Mouse (Mus musculus): ENCODE results near the gene Hcst. TPM values are rescaled to one million over a fixed set of nuclear protein-coding genes. Genes with fewer than 3 reads are reported as not detected.

The Hcst gene
- polyA plus RNA-seq, 1 experiment from 2014 or later: 0.45 TPM

DNA sequence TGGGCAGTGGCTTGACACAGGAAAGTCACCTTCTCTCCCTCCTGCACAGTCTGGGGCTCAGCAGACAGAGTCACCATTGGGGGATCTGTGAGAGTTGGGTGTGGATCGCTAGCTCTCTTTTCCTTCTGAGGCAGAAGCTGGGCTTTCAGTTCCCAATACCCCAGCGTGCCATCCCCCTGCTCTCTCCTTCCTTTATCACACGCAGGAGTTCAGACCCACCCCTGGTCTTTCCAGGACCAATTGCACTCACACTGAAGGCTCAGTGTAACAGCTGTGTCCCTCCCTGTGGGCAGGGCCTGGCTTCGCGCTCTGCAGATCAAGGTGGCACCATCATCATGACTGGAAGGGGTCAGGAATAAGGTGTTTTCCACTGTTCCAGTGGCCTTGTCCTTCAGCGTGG, 34.6 kb upstream of the Hcst start:
- 10% methylated on average over 6 of the region's 6 CpGs for WGBS
- Histone ChIP-seq H3K4me2 (no peak overlapping the region; the same call in 1 of the 2 replicates), H3K4me3 (ENCODE audit: low read depth, low read length) (no peak overlapping the region), H3K36me3 (ENCODE audit: control insufficient read depth, insufficient read depth, low read length) (no peaks in the 10 kb centered on the region), H3K27ac (ENCODE audit: low read depth, low read length) (no peak overlapping the region), H3K9me3 (ENCODE audit: control insufficient read depth, low read length) (no peaks in the 10 kb centered on the region), H3K4me1 (ENCODE audit: control insufficient read depth, insufficient read depth, low read length) (peaks cover 20% of the 10 kb centered on the region), H3K9ac (ENCODE audit: low read length) (no peak overlapping the region), H3K27me3 (ENCODE audit: control insufficient read depth, insufficient read depth, low read length) (peaks cover 64% of the 10 kb centered on the region)
- ATAC-seq (ENCODE audit: low FRiP score) (no peak), DNase-seq (ENCODE audit: low spot score, missing footprints) (no peak)

GRCm38 (mm10) chr7:30453766-30454165, 34.1 kb upstream of the Hcst start:
- Histone ChIP-seq H3K4me1 (ENCODE audit: control insufficient read depth, insufficient read depth, low read length) (peaks cover 20% of the 10 kb centered on the region), H3K9ac (ENCODE audit: low read length) (no peak overlapping the region), H3K27ac (ENCODE audit: low read depth, low read length) (no peak overlapping the region), H3K27me3 (ENCODE audit: control insufficient read depth, insufficient read depth, low read length) (peaks cover 64% of the 10 kb centered on the region), H3K4me3 (ENCODE audit: low read depth, low read length) (no peak overlapping the region), H3K4me2 (peak overlapping the region; percentile 7; the same call in 1 of the 2 replicates), H3K9me3 (ENCODE audit: control insufficient read depth, low read length) (no peaks in the 10 kb centered on the region), H3K36me3 (ENCODE audit: control insufficient read depth, insufficient read depth, low read length) (no peaks in the 10 kb centered on the region)
- WGBS: 4% methylated on average over 25 of the region's 25 CpGs
- DNase-seq (ENCODE audit: low spot score, missing footprints) (no peak), ATAC-seq (ENCODE audit: low FRiP score) (0 out of 2 replicates have a peak, but pooled peaks have one; percentile 22)

DNA sequence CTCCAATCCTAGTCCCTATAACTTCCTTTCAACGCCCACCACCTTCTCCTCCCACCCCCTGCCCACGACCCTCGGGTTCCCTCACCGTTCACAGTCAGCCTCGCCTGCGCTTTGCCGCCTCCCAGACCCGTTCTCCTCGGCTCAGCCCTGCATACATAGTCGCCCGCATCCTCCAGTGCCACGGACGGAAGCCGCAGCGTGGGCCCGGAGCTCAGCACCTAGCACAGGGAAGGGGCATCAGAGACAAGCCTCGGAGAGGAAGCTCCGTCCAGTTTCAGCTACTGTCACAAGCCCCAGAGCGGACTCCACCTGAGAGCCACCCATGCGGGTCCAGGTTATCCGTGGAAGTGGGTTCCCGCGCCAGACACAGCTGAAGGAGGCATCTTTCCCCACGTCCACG, 33.7 kb upstream of the Hcst start:
- H3K27me3 ChIP-seq (ENCODE audit: control insufficient read depth, insufficient read depth, low read length): peaks cover 60% of the 10 kb centered on the region
- 17% methylated on average over 25 of the region's 25 CpGs for WGBS
- DNase-seq (ENCODE audit: low spot score, missing footprints): no peak
- no peak overlapping the region for H3K9ac ChIP-seq (ENCODE audit: low read length)
- ATAC-seq (ENCODE audit: low FRiP score): no peak
- H3K9me3 ChIP-seq (ENCODE audit: control insufficient read depth, low read length): no peaks in the 10 kb centered on the region
- H3K4me1 ChIP-seq (ENCODE audit: control insufficient read depth, insufficient read depth, low read length): peaks cover 20% of the 10 kb centered on the region
- no peak overlapping the region for H3K4me3 ChIP-seq (ENCODE audit: low read depth, low read length)
- H3K4me2 ChIP-seq: no peak overlapping the region
- H3K36me3 ChIP-seq (ENCODE audit: control insufficient read depth, insufficient read depth, low read length): no peaks in the 10 kb centered on the region
- H3K27ac ChIP-seq (ENCODE audit: low read depth, low read length): no peak overlapping the region

DNA sequence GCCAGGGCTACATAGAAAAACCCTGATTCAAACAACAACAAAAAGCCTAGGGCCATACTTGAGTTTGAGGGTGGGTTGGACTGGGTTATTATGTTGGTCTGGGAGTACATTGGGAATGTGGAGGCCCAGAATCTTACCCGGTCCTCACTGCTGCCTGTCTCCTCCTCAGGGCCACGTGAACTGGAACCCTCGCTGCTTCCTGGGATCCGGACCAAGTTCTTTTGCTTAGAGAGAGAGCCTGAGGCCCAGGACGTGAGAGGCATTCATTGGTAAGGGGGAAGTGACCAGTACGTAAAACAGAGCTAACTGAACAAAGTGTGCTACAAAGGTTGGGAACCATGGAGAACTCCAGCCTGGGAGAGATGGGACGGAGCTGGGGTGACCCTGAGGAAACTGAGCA, 30.6 kb upstream of the Hcst start:
- no peak overlapping the region for H3K4me2 ChIP-seq
- ATAC-seq (ENCODE audit: low FRiP score) (no peak), DNase-seq (ENCODE audit: low spot score, missing footprints) (no peak)
- H3K27ac ChIP-seq (ENCODE audit: low read depth, low read length): no peak overlapping the region
- 75% methylated on average over 7 of the region's 7 CpGs for WGBS
- H3K4me3 ChIP-seq (ENCODE audit: low read depth, low read length): no peak overlapping the region
- no peak overlapping the region for H3K9ac ChIP-seq (ENCODE audit: low read length)
- H3K27me3 ChIP-seq (ENCODE audit: control insufficient read depth, insufficient read depth, low read length): peaks cover 29% of the 10 kb centered on the region
- H3K4me1 ChIP-seq (ENCODE audit: control insufficient read depth, insufficient read depth, low read length): peaks cover 9% of the 10 kb centered on the region
- H3K36me3 ChIP-seq (ENCODE audit: control insufficient read depth, insufficient read depth, low read length): no peaks in the 10 kb centered on the region
- no peaks in the 10 kb centered on the region; the same call in 1 of the 2 replicates for H3K9me3 ChIP-seq (ENCODE audit: control insufficient read depth, low read length)

- H3K27ac ChIP-seq (ENCODE audit: low read depth, low read length): peak within 1 kb of the TSS; percentile 82
- under 1% methylated on average over 56 of the region's 72 CpGs for WGBS
- DNase-seq (ENCODE audit: low spot score, missing footprints): peak; percentile 98
- peak within 1 kb of the TSS; percentile 75 for H3K4me3 ChIP-seq (ENCODE audit: low read depth, low read length)
- peaks cover 3% of the 10 kb centered on the region for H3K36me3 ChIP-seq (ENCODE audit: control insufficient read depth, insufficient read depth, low read length)
- H3K9ac ChIP-seq (ENCODE audit: low read length): peak within 1 kb of the TSS; percentile 73
- peak; percentile 81 for ATAC-seq (ENCODE audit: low FRiP score)
- no peaks in the 10 kb centered on the region for H3K27me3 ChIP-seq (ENCODE audit: control insufficient read depth, insufficient read depth, low read length)
- peak within 1 kb of the TSS; percentile 79 for H3K4me2 ChIP-seq
- H3K9me3 ChIP-seq (ENCODE audit: control insufficient read depth, low read length): no peaks in the 10 kb centered on the region; the same call in 1 of the 2 replicates
- H3K4me1 ChIP-seq (ENCODE audit: control insufficient read depth, insufficient read depth, low read length): peaks cover 16% of the 10 kb centered on the region
These were observed 25.5 kb upstream of the Hcst start, which contains the start of gene Aplp1 for GRCm38 (mm10) chr7:30444971-30445751. TSS of gene Aplp1 (minus strand) at chr7:30445535.

GRCm38 (mm10) chr7:30444154-30444970, 24.7 kb upstream of the Hcst start:
- ATAC-seq (ENCODE audit: low FRiP score): peak; percentile 75
- Histone ChIP-seq H3K9me3 (ENCODE audit: control insufficient read depth, low read length) (no peaks in the 10 kb centered on the region; the same call in 1 of the 2 replicates), H3K4me2 (peak overlapping the region; percentile 79), H3K9ac (ENCODE audit: low read length) (peak overlapping the region; percentile 73), H3K27ac (ENCODE audit: low read depth, low read length) (peak overlapping the region; percentile 82), H3K36me3 (ENCODE audit: control insufficient read depth, insufficient read depth, low read length) (peaks cover 3% of the 10 kb centered on the region), H3K4me1 (ENCODE audit: control insufficient read depth, insufficient read depth, low read length) (peaks cover 16% of the 10 kb centered on the region), H3K4me3 (ENCODE audit: low read depth, low read length) (peak overlapping the region; percentile 75), H3K27me3 (ENCODE audit: control insufficient read depth, insufficient read depth, low read length) (no peaks in the 10 kb centered on the region)
- peak; percentile 93 for DNase-seq (ENCODE audit: low spot score, missing footprints)
- under 1% methylated on average over 38 of the region's 38 CpGs for WGBS

DNA sequence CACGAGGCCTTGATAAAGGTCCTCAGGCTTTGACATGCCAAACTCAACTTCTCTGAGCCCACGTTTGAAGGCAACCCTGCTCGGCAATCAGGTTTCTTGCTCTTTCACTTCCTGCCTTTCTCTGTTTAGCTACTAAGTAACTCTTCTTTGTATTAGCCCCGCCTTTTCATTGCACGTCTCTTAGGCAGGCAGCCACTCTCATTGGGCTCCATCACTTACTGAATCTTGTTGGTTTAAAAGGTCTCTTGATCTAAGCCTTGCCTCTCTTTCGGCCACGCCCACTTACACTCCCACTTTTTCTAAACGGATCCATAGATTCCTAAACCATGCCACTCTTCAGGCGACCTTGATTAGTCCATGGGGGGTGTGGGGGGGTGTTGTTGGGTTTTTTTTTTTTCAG, 24.0 kb upstream of the Hcst start:
- Histone ChIP-seq H3K4me3 (ENCODE audit: low read depth, low read length) (peak overlapping the region; percentile 75), H3K27me3 (ENCODE audit: control insufficient read depth, insufficient read depth, low read length) (no peaks in the 10 kb centered on the region), H3K4me1 (ENCODE audit: control insufficient read depth, insufficient read depth, low read length) (peaks cover 16% of the 10 kb centered on the region), H3K36me3 (ENCODE audit: control insufficient read depth, insufficient read depth, low read length) (peaks cover 3% of the 10 kb centered on the region), H3K4me2 (peak overlapping the region; percentile 79), H3K27ac (ENCODE audit: low read depth, low read length) (peak overlapping the region; percentile 82), H3K9me3 (ENCODE audit: control insufficient read depth, low read length) (no peaks in the 10 kb centered on the region; the same call in 1 of the 2 replicates), H3K9ac (ENCODE audit: low read length) (peak overlapping the region; percentile 58)
- ATAC-seq (ENCODE audit: low FRiP score) (no peak), DNase-seq (ENCODE audit: low spot score, missing footprints) (no peak)
- 19% methylated on average over 9 of the region's 9 CpGs for WGBS

DNA sequence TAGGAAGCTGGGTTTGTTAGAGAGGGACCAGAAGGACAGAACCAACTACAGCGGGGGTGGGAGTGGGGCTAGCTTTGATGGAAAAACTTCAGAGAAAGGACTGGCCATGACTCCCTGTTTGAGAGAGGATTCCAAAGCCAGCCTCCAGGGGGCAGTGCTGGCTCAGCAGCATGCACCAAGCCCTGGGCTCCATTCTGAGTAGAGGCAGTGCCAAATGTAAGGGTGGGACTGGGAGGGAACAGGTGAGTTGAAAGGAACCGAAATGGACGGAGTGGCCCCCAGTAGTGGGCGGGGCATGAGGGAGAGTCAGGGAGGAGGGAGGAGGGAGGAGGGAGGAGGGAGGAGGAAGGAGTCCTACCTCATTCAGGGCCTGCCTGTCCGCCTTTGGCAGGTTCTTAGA, 21.0 kb upstream of the Hcst start:
- ATAC-seq (ENCODE audit: low FRiP score) (no peak), DNase-seq (ENCODE audit: low spot score, missing footprints) (peak; percentile 94)
- no peak overlapping the region for H3K4me3 ChIP-seq (ENCODE audit: low read depth, low read length)
- H3K36me3 ChIP-seq (ENCODE audit: control insufficient read depth, insufficient read depth, low read length): peaks cover 6% of the 10 kb centered on the region
- 24% methylated on average over 4 of the region's 5 CpGs for WGBS
- no peak overlapping the region for H3K27ac ChIP-seq (ENCODE audit: low read depth, low read length)
- H3K9ac ChIP-seq (ENCODE audit: low read length): no peak overlapping the region
- peaks cover 13% of the 10 kb centered on the region for H3K4me1 ChIP-seq (ENCODE audit: control insufficient read depth, insufficient read depth, low read length)
- no peaks in the 10 kb centered on the region for H3K27me3 ChIP-seq (ENCODE audit: control insufficient read depth, insufficient read depth, low read length)
- no peaks in the 10 kb centered on the region for H3K9me3 ChIP-seq (ENCODE audit: control insufficient read depth, low read length)
- H3K4me2 ChIP-seq: no peak overlapping the region

DNA sequence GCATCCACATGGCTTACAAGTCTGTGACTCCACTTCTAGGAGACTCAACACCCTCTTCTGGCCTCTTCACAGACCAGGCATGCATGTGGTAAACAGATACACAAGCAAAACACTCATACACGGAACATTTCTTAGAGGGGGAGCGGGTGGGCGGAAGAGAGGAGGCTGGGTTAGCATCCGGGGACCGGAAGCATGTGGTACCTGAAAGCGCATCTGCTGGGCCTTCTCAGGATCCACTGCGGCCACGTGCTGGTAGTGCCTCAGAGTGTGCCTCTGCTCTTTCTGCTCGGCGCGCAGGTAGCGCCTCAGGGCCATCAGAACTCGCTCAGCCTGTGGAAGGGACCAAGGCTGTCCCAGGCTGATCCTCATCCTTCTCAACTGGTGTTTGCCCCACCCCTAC, 20.1 kb upstream of the Hcst start:
- DNase-seq (ENCODE audit: low spot score, missing footprints) (no peak), ATAC-seq (ENCODE audit: low FRiP score) (no peak)
- 84% methylated on average over 13 of the region's 13 CpGs for WGBS
- no peaks in the 10 kb centered on the region for H3K9me3 ChIP-seq (ENCODE audit: control insufficient read depth, low read length)
- no peak overlapping the region for H3K9ac ChIP-seq (ENCODE audit: low read length)
- no peaks in the 10 kb centered on the region for H3K27me3 ChIP-seq (ENCODE audit: control insufficient read depth, insufficient read depth, low read length)
- no peak overlapping the region for H3K27ac ChIP-seq (ENCODE audit: low read depth, low read length)
- peaks cover 6% of the 10 kb centered on the region for H3K36me3 ChIP-seq (ENCODE audit: control insufficient read depth, insufficient read depth, low read length)
- no peak overlapping the region for H3K4me2 ChIP-seq
- H3K4me1 ChIP-seq (ENCODE audit: control insufficient read depth, insufficient read depth, low read length): peaks cover 9% of the 10 kb centered on the region
- H3K4me3 ChIP-seq (ENCODE audit: low read depth, low read length): no peak overlapping the region

All from midbrain, embryonic 11.5 days (tissue).